Mouse (Mus musculus) lung, embryonic 16.5 days (tissue): ENCODE measurements around the gene Fbxo7. TPM values are rescaled to one million over a fixed set of nuclear protein-coding genes. Genes with fewer than 3 reads are reported as not detected.

ENCODE experiments used
- ATAC-seq: fragments of 200-750 bp; cut with Nextera tagmentation; 2 replicates; pipeline ENCODE4 v1.8.0; 2017; ENCODE audit warnings: low read depth, mild to moderate bottlenecking, moderate library complexity
- H3K27ac ChIP-seq: fragments of 300-500 bp; sonication (generic); 2 replicates; pipeline ENCODE4 v1.5.1; 2014; ENCODE audit warnings: mild to moderate bottlenecking, control low read depth, low read length
- H3K27me3 ChIP-seq: fragments of 300-500 bp; sonication (generic); 2 replicates; pipeline ENCODE4 v1.6.1; 2014; ENCODE audit warnings: low read depth, low read length, mixed read lengths; ENCODE audit not compliant: control insufficient read depth, insufficient read depth
- H3K36me3 ChIP-seq: fragments of 300-500 bp; sonication (generic); 2 replicates; pipeline ENCODE4 v1.6.1; 2014; ENCODE audit warnings: low read length; ENCODE audit not compliant: control insufficient read depth, insufficient read depth
- H3K4me1 ChIP-seq: fragments of 300-500 bp; sonication (generic); replicated peaks from 2 replicates; pipeline ENCODE4 v1.6.1; 2014; ENCODE audit warnings: low read length, mixed read lengths; ENCODE audit not compliant: control insufficient read depth, insufficient read depth
- H3K4me2 ChIP-seq: fragments of 300-500 bp; sonication (generic); 2 replicates; pipeline ENCODE4 v1.6.1; 2014; ENCODE audit warnings: low read depth, low read length, control low read depth
- H3K4me3 ChIP-seq: fragments of 300-500 bp; sonication (generic); 2 replicates; pipeline ENCODE4 v1.5.1; 2014; ENCODE audit warnings: mild to moderate bottlenecking, low read length, control low read depth
- H3K9ac ChIP-seq: fragments of 300-500 bp; sonication (generic); 2 replicates; pipeline ENCODE4 v1.6.1; 2014; ENCODE audit warnings: low read length, control low read depth
- H3K9me3 ChIP-seq: fragments of 300-500 bp; sonication (generic); 2 replicates; pipeline ENCODE4 v1.6.1; 2016; ENCODE audit warnings: low read length; ENCODE audit not compliant: control insufficient read depth
- WGBS: fragments of 180-500 bp; shearing (Covaris S2); extraction: QIAGEN DNeasy Blood & Tissue Kit; methylation state at CpG from one replicate; pipeline ENCODE4 v1.1.7; 2014; 5-methylcytosine and 5-hydroxymethylcytosine counted together
- polyA plus RNA-seq: library from polyadenylated mRNA; unstranded; fragments of >200 nt; fragmentation: Nextera tagmentation; extraction: Ambion mirVana; gene quantifications from 2 replicates; pipeline ENCODE4 v1.2.1, GENCODE M21; 2015

The Fbxo7 gene
- polyA plus RNA-seq, result 25.0 and 26.7 TPM in 2 replicates

- no peaks in the 10 kb centered on the region for H3K9me3 ChIP-seq
- peak within 1 kb of the TSS; percentile 94 for H3K27ac ChIP-seq
- H3K36me3 ChIP-seq, result no peaks in the 10 kb centered on the region
- peak; percentile 97 for ATAC-seq
- H3K4me2 ChIP-seq, result peak within 1 kb of the TSS; percentile 73
- H3K4me1 ChIP-seq, result peaks cover 2% of the 10 kb centered on the region; the same call in 1 of the 2 replicates
- H3K4me3 ChIP-seq, result peak within 1 kb of the TSS; percentile 78
- H3K27me3 ChIP-seq, result no peaks in the 10 kb centered on the region
- under 1% methylated on average over 80 of the region's 82 CpGs for WGBS
- H3K9ac ChIP-seq, result peak within 1 kb of the TSS; percentile 87
Observed at GRCm38 (mm10) chr10:86021749-86022473, at the start of gene Fbxo7. Gene Fbxo7, plus strand, starts transcription at chr10:86021972.

GRCm38 (mm10) chr10:85972915-85973314 is 48.9 kb upstream of the Fbxo7 start:
- H3K36me3 ChIP-seq, result no peaks in the 10 kb centered on the region
- H3K9me3 ChIP-seq, result no peaks in the 10 kb centered on the region
- H3K27ac ChIP-seq, result no peak overlapping the region
- H3K9ac ChIP-seq, result no peak overlapping the region
- H3K4me3 ChIP-seq, result no peak overlapping the region
- 48% methylated on average over 4 of the region's 4 CpGs for WGBS
- no peaks in the 10 kb centered on the region for H3K4me1 ChIP-seq
- H3K27me3 ChIP-seq, result no peaks in the 10 kb centered on the region
- no peak overlapping the region for H3K4me2 ChIP-seq
- peak; percentile 80 for ATAC-seq

GRCm38 (mm10) chr10:85989412-85990115 is 32.2 kb upstream of the Fbxo7 start:
- Histone ChIP-seq H3K27me3 (no peaks in the 10 kb centered on the region), H3K9ac (no peak overlapping the region), H3K27ac (no peak overlapping the region), H3K4me1 (no peaks in the 10 kb centered on the region), H3K36me3 (no peaks in the 10 kb centered on the region), H3K9me3 (no peaks in the 10 kb centered on the region), H3K4me2 (no peak overlapping the region), H3K4me3 (no peak overlapping the region)
- ATAC-seq, result no peak
- WGBS, result 65% methylated on average over 6 of the region's 6 CpGs

- Histone ChIP-seq H3K9ac (no peak overlapping the region), H3K4me3 (no peak overlapping the region), H3K27me3 (no peaks in the 10 kb centered on the region), H3K27ac (no peak overlapping the region), H3K4me2 (no peak overlapping the region), H3K4me1 (no peaks in the 10 kb centered on the region), H3K36me3 (no peaks in the 10 kb centered on the region), H3K9me3 (no peaks in the 10 kb centered on the region)
- WGBS, result 71% methylated on average over 4 of the region's 4 CpGs
- ATAC-seq, result no peak
Observed at GRCm38 (mm10) chr10:85992412-85992811, 29.4 kb upstream of the Fbxo7 start.

GRCm38 (mm10) chr10:85993836-85994235 is 27.9 kb upstream of the Fbxo7 start:
- Histone ChIP-seq H3K4me1 (no peaks in the 10 kb centered on the region), H3K4me3 (no peak overlapping the region), H3K9ac (no peak overlapping the region), H3K4me2 (no peak overlapping the region), H3K36me3 (no peaks in the 10 kb centered on the region), H3K9me3 (no peaks in the 10 kb centered on the region), H3K27ac (no peak overlapping the region), H3K27me3 (no peaks in the 10 kb centered on the region)
- WGBS, result 83% methylated on average over 9 of the region's 9 CpGs
- ATAC-seq, result no peak

- H3K4me3 ChIP-seq, result no peak overlapping the region
- H3K36me3 ChIP-seq, result no peaks in the 10 kb centered on the region
- no peak overlapping the region for H3K4me2 ChIP-seq
- 51% methylated on average over 5 of the region's 5 CpGs for WGBS
- H3K27me3 ChIP-seq, result no peaks in the 10 kb centered on the region
- H3K9ac ChIP-seq, result no peak overlapping the region
- no peak for ATAC-seq
- no peaks in the 10 kb centered on the region for H3K4me1 ChIP-seq
- H3K27ac ChIP-seq, result no peak overlapping the region
- H3K9me3 ChIP-seq, result no peaks in the 10 kb centered on the region
Observed at GRCm38 (mm10) chr10:85994543-85995104, 27.1 kb upstream of the Fbxo7 start.

GRCm38 (mm10) chr10:86000447-86000846 is 21.3 kb upstream of the Fbxo7 start:
- no peaks in the 10 kb centered on the region for H3K9me3 ChIP-seq
- H3K4me2 ChIP-seq, result no peak overlapping the region
- no peaks in the 10 kb centered on the region for H3K27me3 ChIP-seq
- H3K9ac ChIP-seq, result no peak overlapping the region
- H3K4me1 ChIP-seq, result no peaks in the 10 kb centered on the region
- H3K27ac ChIP-seq, result no peak overlapping the region
- no peaks in the 10 kb centered on the region for H3K36me3 ChIP-seq
- 94% methylated on average over 4 of the region's 4 CpGs for WGBS
- ATAC-seq, result no peak
- H3K4me3 ChIP-seq, result no peak overlapping the region

GRCm38 (mm10) chr10:86006455-86006854 is 15.3 kb upstream of the Fbxo7 start:
- ATAC-seq, result no peak

GRCm38 (mm10) chr10:86009688-86010087 is 12.1 kb upstream of the Fbxo7 start:
- ATAC-seq, result no peak
- H3K27me3 ChIP-seq, result no peaks in the 10 kb centered on the region
- no peak overlapping the region for H3K4me3 ChIP-seq
- WGBS, result 77% methylated on average over 2 of the region's 2 CpGs
- H3K4me2 ChIP-seq, result no peak overlapping the region
- no peaks in the 10 kb centered on the region for H3K36me3 ChIP-seq
- no peaks in the 10 kb centered on the region for H3K9me3 ChIP-seq
- no peak overlapping the region for H3K9ac ChIP-seq
- H3K27ac ChIP-seq, result no peak overlapping the region
- H3K4me1 ChIP-seq, result no peaks in the 10 kb centered on the region

More at GRCm38 (mm10) chr10:86006455-86006854, 15.3 kb upstream of the Fbxo7 start:
- Histone ChIP-seq H3K27me3 (no peaks in the 10 kb centered on the region), H3K9me3 (no peaks in the 10 kb centered on the region), H3K27ac (no peak overlapping the region), H3K9ac (no peak overlapping the region), H3K4me3 (no peak overlapping the region), H3K4me1 (no peaks in the 10 kb centered on the region), H3K4me2 (no peak overlapping the region), H3K36me3 (no peaks in the 10 kb centered on the region)
- WGBS, result 63% methylated on average over 5 of the region's 5 CpGs
